Mouse (Mus musculus): ENCODE results near the gene Leng8. TPM values are rescaled to one million over a fixed set of nuclear protein-coding genes. Genes with fewer than 3 reads are reported as not detected.

Gene Leng8
- polyA plus RNA-seq, 1 experiment: 56.6 TPM

DNA sequence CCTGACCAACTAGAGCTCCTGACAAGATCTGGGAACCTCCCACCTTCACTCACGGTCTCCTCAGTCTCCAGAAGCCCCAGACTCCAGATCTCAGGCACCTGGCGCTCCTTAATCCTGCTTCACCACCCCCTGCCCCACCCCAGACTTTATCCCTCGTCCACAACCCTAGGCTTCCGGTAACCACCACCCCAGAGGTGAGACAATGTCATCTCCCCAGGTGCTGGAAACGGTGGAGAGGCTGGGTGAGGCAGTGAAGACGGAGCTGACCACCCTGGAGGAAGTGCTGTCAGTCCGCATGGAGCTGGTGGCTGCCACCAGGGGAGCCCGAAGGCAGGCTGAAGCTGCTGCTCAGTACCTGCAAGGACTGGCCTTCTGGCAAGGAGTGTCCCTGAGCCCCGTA, 11.5 kb upstream of the Leng8 start:
- peaks cover 13% of the 10 kb centered on the region for H3K36me3 ChIP-seq (replicated peaks; ENCODE audit: low read length)
- H3K27me3 ChIP-seq (replicated peaks): peaks cover 53% of the 10 kb centered on the region
- TF ChIP-seq FLI1 (IDR thresholded peaks at IDR 0.05; ENCODE audit: low read length) (no peak), GATA1 (IDR thresholded peaks at IDR 0.05; ENCODE audit: borderline replicate concordance, low read length) (no peak)
- H3K9me3 ChIP-seq: no peaks in the 10 kb centered on the region
- H3K4me3 ChIP-seq (replicated peaks): no peak overlapping the region
- peaks cover 22% of the 10 kb centered on the region for H3K4me1 ChIP-seq

DNA sequence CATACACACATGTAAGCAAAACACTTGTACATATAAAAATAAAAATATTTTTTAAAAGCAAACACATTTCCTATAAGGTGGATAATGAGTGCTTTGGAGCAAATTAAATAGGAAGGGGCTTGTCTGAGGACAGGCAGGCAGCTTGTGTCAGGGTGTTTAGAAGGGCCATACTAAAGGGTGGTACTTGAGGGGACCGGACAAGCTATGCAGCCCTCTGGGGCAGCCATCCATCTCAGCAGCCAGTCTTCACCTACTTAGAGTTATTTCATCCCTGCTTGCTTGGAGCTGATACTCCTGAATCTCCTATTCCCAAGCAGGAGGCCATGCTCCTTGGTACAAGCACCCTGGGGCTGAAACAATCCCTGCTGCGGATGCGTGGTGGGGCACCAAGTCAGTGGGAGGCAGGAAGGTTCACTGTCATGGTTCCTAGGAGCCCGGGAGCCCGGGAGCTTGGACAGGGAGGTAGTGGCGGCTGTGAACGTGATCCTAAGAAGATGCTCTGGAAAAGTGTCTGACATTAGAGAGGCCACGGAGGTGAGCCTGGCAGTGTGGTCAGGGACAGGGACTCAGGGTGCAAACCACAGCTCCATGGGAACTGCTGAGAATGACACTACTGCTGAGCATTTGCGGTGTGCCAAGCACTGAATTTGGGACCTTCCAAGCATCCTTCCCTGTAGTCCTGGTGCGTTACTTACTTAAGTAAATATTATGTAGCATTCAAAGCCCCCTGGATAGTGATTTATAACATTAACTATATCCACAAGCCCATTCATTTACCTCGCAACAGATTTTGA, 9.7 kb upstream of the Leng8 start:
- no peaks in the 10 kb centered on the region for H3K9me3 ChIP-seq
- peaks cover 38% of the 10 kb centered on the region for H3K4me1 ChIP-seq
- peaks cover 18% of the 10 kb centered on the region for H3K36me3 ChIP-seq (replicated peaks; ENCODE audit: low read length)
- no peak overlapping the region for H3K4me3 ChIP-seq (replicated peaks)
- H3K27me3 ChIP-seq (replicated peaks): peaks cover 35% of the 10 kb centered on the region
- TF ChIP-seq FLI1 (IDR thresholded peaks at IDR 0.05; ENCODE audit: low read length) (no peak), GATA1 (IDR thresholded peaks at IDR 0.05; ENCODE audit: borderline replicate concordance, low read length) (no peak)

GRCm38 (mm10) chr7:4127894-4128293, 8.9 kb upstream of the Leng8 start:
- peaks cover 26% of the 10 kb centered on the region for H3K36me3 ChIP-seq (replicated peaks; ENCODE audit: low read length)

DNA sequence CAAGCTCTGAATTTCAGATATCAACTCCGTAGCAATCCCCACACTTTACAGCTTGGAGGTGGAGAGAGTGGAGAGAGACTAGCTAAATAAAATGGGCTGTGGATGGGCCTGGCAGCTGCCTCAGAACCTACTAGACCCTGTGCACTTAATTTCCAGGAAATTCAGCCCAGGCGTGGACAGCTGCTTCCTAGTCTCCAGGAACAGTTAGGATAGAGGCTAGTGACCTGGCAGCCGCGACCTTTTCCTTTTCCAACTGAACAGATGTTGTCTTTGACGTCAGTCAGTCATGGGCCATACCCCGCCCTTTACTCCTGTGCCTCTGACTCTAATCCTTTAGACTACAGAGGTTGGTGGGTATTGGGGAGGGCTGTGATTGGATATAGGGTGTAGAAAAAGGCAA, 8.0 kb upstream of the Leng8 start:
- H3K9me3 ChIP-seq: no peaks in the 10 kb centered on the region
- no peak overlapping the region for H3K4me3 ChIP-seq (replicated peaks)
- peaks cover 35% of the 10 kb centered on the region for H3K36me3 ChIP-seq (replicated peaks; ENCODE audit: low read length)
- peaks cover 18% of the 10 kb centered on the region for H3K27me3 ChIP-seq (replicated peaks)
- TF ChIP-seq GATA1 (IDR thresholded peaks at IDR 0.05; ENCODE audit: borderline replicate concordance, low read length): no peak
- no peak for TF ChIP-seq FLI1 (IDR thresholded peaks at IDR 0.05; ENCODE audit: low read length)
- peaks cover 55% of the 10 kb centered on the region for H3K4me1 ChIP-seq

More at GRCm38 (mm10) chr7:4127894-4128293, 8.9 kb upstream of the Leng8 start:
- Histone ChIP-seq H3K4me1 (peaks cover 45% of the 10 kb centered on the region), H3K9me3 (no peaks in the 10 kb centered on the region), H3K27me3 (replicated peaks) (peaks cover 28% of the 10 kb centered on the region), H3K4me3 (replicated peaks) (no peak overlapping the region)
- TF ChIP-seq GATA1 (IDR thresholded peaks at IDR 0.05; ENCODE audit: borderline replicate concordance, low read length): no peak
- TF ChIP-seq FLI1 (IDR thresholded peaks at IDR 0.05; ENCODE audit: low read length): no peak

GRCm38 (mm10) chr7:4130686-4131452, 6.0 kb upstream of the Leng8 start:
- H3K27me3 ChIP-seq (replicated peaks): peaks cover 2% of the 10 kb centered on the region
- no peaks in the 10 kb centered on the region for H3K9me3 ChIP-seq

DNA sequence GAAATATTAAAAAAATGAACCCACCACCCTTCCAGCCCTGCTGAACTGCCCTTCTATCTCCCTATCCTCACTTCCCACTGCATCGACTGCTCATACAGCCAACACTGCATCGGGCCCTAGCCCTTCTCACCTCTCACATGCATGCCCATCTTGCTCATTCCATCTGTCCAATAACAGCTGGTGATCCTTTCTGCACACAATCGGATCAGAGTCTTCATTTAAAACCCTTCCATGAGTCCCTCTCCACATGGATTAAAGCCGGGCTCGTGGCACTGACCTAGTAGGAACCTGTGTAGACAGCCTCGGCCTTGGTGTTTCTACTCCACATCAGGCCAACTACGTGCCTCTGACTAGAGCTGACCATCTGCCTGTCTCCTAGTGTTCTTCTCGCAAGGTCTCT, 4.9 kb upstream of the Leng8 start:
- no peak for TF ChIP-seq GATA1 (IDR thresholded peaks at IDR 0.05; ENCODE audit: borderline replicate concordance, low read length)
- TF ChIP-seq FLI1 (IDR thresholded peaks at IDR 0.05; ENCODE audit: low read length): no peak
- no peaks in the 10 kb centered on the region for H3K9me3 ChIP-seq
- H3K4me3 ChIP-seq (replicated peaks): no peak overlapping the region
- H3K4me1 ChIP-seq: peaks cover 61% of the 10 kb centered on the region
- H3K27me3 ChIP-seq (replicated peaks): peaks cover 2% of the 10 kb centered on the region
- H3K36me3 ChIP-seq (replicated peaks; ENCODE audit: low read length): peaks cover 47% of the 10 kb centered on the region

More at GRCm38 (mm10) chr7:4130686-4131452, 6.0 kb upstream of the Leng8 start:
- Histone ChIP-seq H3K36me3 (replicated peaks; ENCODE audit: low read length) (peaks cover 47% of the 10 kb centered on the region), H3K4me3 (replicated peaks) (peak overlapping the region; percentile 36), H3K4me1 (peaks cover 61% of the 10 kb centered on the region)
- TF ChIP-seq FLI1 (IDR thresholded peaks at IDR 0.05; ENCODE audit: low read length) (no peak), GATA1 (IDR thresholded peaks at IDR 0.05; ENCODE audit: borderline replicate concordance, low read length) (no peak)

DNA sequence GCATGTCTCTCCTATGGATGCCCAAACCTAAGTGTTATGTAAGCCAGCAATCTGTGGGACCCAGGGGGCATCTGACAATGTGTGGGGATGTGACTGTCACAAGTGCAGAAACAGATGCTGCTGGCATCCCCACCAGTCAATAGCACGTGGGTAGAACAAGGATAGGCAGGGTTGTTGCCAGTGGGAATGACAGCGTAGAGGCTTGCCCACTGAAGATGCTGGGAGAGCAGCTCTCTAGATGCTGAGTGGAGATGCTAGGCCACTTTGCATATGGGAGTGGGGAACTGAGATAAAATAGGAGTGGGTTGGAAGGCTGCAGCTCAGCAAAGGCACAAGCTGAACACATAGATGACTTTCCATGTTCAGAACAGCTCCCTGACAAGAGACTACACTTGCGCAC, 4.3 kb upstream of the Leng8 start:
- TF ChIP-seq FLI1 (IDR thresholded peaks at IDR 0.05; ENCODE audit: low read length): no peak
- TF ChIP-seq GATA1 (IDR thresholded peaks at IDR 0.05; ENCODE audit: borderline replicate concordance, low read length): no peak
- Histone ChIP-seq H3K4me3 (replicated peaks) (no peak overlapping the region), H3K36me3 (replicated peaks; ENCODE audit: low read length) (peaks cover 42% of the 10 kb centered on the region), H3K4me1 (peaks cover 63% of the 10 kb centered on the region), H3K9me3 (no peaks in the 10 kb centered on the region), H3K27me3 (replicated peaks) (no peaks in the 10 kb centered on the region)

GRCm38 (mm10) chr7:4132998-4133397, 3.8 kb upstream of the Leng8 start:
- Histone ChIP-seq H3K4me1 (peaks cover 67% of the 10 kb centered on the region), H3K9me3 (no peaks in the 10 kb centered on the region), H3K4me3 (replicated peaks) (no peak overlapping the region), H3K36me3 (replicated peaks; ENCODE audit: low read length) (peaks cover 41% of the 10 kb centered on the region), H3K27me3 (replicated peaks) (no peaks in the 10 kb centered on the region)
- TF ChIP-seq FLI1 (IDR thresholded peaks at IDR 0.05; ENCODE audit: low read length): no peak

- peaks cover 57% of the 10 kb centered on the region for H3K36me3 ChIP-seq (replicated peaks; ENCODE audit: low read length)
- peak overlapping the region; percentile 79 for H3K4me3 ChIP-seq (replicated peaks)
- H3K27me3 ChIP-seq (replicated peaks): no peaks in the 10 kb centered on the region
- no peak for TF ChIP-seq GATA1 (IDR thresholded peaks at IDR 0.05; ENCODE audit: borderline replicate concordance, low read length)
- no peak for TF ChIP-seq FLI1 (IDR thresholded peaks at IDR 0.05; ENCODE audit: low read length)
- no peaks in the 10 kb centered on the region for H3K9me3 ChIP-seq
- H3K4me1 ChIP-seq: peaks cover 81% of the 10 kb centered on the region
These were observed 1.9 kb upstream of the Leng8 start for GRCm38 (mm10) chr7:4134911-4135310.

DNA sequence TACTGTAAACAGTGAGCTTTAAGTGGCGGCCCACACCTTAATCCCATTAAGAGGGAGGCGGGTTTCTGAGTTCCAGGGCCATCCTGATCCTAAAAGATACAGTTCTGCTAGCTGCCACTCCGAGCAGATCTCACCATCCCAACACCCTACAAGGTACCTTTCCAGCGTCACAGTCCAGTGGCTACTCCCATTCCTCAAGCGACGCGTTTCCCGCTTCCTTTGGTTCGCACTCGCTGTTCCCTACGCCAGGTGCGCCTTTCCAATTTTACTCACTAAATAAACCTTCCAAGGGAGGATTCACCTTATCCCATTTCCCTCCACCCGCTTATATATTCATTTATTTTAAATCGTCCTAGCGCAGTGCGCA, 452 bp upstream of the Leng8 start:
- TF ChIP-seq FLI1 (IDR thresholded peaks at IDR 0.05; ENCODE audit: low read length) (no peak), GATA1 (IDR thresholded peaks at IDR 0.05; ENCODE audit: borderline replicate concordance, low read length) (no peak)
- H3K9me3 ChIP-seq: no peaks in the 10 kb centered on the region
- no peaks in the 10 kb centered on the region for H3K27me3 ChIP-seq (replicated peaks)
- peak overlapping the region; percentile 100 for H3K4me3 ChIP-seq (replicated peaks)
- H3K36me3 ChIP-seq (replicated peaks; ENCODE audit: low read length): peaks cover 72% of the 10 kb centered on the region
- peaks cover 72% of the 10 kb centered on the region for H3K4me1 ChIP-seq

Measured in megakaryocyte, embryonic 14.5 days (primary cell).